Mouse (Mus musculus): ENCODE data around the gene Nat8f1. TPM values are rescaled to one million over a fixed set of nuclear protein-coding genes. Genes with fewer than 3 reads are reported as not detected.
"Not testable (repeated sequence)": the region's sequence is repeated elsewhere in the genome, so short reads cannot be mapped to it uniquely, and the experiment has no call there.

The Nat8f1 gene
- total RNA-seq (2021), result 10 to 100 TPM; 39.2 to 43.6 TPM
- polyA plus RNA-seq (2012; rRNA removed), result 43.5 and 85.2 TPM in 2 replicates
- long read RNA-seq, transcript Nat8f1-201 (2 exons, 1,021 nt), result major isoform, 19 of 34 reads
- long read RNA-seq, partial matches to known transcripts, result 0 of 34 reads
- long read RNA-seq, other reads (novel, unspliced or antisense), result 14 of 34 reads

DNA sequence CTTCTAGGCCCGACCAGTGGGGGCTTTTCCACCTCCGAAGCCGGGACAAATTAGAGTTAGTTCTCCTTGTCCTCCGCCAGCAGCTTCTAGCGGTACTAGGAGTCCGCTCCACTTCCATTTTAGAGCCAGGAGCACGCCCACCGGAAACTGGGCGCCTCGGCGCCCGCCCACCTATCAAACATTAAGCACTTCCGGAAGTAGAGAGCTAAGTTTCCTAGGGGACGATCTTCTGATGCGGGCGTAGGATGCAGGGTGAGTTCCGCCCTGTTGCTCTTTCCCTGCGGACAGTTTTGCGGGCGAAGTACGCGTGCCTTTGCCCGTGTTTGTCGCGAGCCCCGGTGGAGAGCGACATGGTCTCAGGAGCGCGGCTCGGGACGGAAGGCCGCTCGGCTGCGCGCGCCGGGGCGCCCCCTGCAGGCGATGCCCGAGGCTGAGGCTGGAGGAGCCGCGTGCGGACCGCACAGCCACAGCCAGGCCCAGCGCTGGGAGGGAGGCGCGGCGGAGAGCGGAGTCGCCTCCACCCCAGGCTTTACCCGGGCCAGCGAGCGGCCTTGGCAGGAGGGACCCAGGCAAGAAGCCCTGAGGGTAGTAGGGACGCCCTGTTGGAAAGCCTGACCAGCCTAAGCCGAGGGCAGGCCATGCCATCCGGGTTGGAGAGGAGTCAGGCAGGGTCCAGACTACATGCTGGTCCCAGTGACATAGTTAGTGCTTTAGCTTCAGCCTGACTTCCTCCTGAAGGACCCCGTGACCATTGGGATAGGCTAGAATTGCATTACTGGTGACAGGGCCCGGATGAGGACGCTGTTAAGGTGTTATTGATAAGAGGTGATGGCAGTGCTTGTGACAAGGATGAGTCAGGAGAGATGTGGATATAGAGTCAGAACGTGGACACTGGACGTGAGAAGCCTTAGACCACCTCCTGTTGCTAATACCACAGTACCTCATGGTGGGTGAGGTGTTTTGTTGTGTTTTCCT lies at the start of gene Nat8f1:
Gene Nat8f1, minus strand, starts transcription at position 149 of the 975 bp plus-strand sequence.
- DNase-seq, result peak; percentile 94

DNA sequence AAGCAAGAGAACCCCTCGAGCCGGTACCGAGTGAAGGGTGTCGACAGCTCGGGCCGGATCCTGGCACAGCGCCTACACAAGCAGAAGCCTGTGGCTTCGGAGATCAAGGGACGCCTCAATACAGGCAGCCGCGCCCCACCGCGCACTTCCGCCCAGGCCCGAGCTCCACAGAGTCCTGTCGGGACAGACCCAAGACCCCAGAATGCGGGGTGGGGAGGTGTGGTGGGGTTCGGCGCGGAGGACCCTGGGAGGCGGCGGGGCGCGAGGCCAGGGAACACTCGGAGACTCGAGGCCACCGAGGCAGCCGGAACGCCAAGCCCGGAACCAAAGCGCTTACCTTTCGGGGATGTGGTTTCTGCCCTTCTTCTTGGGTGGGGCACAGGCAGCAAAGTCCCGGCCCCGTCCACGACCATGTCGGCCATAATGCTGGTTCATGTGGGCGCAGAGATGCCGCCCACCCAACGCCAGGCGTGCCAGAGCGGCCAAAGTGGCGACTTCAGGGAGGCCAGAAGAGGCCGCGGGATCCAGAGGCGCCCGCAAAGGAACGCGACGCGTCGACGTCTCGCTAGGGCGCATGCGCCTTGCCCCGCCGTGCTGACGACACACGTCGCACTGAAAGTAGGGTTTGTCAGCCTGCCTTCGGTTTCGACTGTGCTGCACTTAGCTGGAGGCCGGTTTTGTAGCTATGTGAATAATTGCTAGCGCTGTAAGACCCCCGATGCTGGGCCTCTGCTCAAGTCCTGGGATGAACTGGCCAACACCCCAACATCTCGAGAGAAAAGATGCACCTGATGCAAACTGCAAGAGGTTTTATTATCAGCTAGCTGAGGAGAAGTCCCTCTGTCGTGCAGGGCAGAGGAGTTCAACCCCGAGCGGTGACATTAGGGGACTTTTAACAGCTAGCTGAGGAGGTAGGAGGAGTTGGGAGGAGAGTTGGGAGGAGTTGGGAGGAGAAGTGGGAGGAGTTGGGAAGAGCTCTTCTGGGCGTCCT lies 45.9 kb upstream of the Nat8f1 start, which contains the start of gene Dusp11:
Gene Dusp11, minus strand, starts transcription at position 567 of the 991 bp plus-strand sequence.
- peak; percentile 95 for DNase-seq

DNA sequence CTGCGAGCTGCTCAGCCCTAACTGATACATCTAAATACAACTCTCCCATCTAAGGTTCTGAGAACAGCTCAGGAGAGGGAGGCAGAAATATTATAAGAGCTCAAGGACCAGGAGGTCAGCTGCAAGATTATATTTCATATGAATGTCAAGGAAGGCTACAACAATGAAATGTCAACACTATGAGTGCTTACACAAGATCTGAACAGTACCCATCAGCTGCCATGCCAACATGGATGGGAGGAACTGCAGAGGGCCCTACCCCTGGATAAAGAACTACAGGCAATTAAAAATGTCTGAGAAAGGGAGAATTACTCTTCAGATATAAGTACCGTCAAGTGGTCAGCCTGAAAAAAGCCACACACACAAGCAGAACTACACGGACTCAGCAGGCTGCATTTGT lies 42.1 kb upstream of the Nat8f1 start:
- peak; percentile 27 for DNase-seq

DNA sequence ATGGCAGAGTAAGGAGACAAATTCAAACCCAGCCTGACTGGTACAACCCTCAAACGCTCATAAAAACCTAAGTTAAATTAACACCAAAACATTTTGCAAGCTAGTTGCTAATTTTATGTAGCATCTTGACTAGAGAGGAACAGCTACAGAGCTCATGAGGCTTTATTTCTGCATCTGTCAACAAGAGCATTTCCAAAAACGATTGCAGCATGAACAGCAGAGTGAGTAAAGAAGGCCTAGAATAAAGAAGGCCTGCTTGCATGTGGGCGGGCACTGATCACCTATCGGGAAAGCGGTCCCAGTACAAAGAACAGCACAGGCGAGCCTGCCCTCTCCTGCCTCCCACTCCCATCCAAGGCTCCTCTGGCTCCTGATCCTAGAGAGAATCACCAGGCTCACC lies 33.1 kb upstream of the Nat8f1 start:
- DNase-seq, result no peak

DNA sequence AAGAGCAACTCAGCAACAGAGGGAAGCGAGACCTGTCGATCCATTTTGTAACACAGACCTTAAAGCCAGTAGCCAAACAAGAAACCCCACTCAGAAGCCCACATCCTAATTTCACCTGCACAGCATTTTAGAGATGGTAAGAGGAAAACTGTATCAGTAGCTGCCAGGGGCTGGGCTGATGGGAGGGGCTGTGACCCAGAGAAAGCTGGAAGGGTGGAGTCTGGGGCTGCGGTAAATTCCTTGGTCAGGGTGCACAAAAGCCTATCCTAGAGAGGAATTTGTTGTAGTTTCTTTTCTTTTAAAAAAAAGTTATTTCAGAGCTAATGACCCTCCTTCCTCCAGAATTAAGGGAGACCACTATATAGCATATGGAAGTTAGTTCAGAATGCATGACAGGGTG lies 27.0 kb upstream of the Nat8f1 start:
- no peak for DNase-seq

DNA sequence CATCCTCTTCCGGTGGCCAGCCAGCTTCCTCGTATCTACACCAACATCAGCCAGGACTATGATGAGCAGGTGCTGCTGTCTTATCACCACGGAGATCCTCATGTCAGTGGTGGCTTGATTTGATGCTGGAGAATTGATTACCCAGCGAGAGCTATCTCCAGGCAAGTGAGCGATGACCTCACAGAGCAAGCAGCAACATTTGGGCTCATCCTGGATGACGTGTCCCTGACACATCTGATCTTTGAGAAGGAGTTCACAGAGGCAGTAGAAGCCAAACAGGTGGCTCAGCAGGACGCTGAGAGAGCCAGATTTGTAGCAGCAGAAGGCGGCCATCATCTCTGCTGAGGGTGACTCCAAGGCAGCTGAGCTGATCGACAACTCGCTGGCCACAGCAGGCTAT lies 23.2 kb upstream of the Nat8f1 start:
- DNase-seq, result no peak

DNA sequence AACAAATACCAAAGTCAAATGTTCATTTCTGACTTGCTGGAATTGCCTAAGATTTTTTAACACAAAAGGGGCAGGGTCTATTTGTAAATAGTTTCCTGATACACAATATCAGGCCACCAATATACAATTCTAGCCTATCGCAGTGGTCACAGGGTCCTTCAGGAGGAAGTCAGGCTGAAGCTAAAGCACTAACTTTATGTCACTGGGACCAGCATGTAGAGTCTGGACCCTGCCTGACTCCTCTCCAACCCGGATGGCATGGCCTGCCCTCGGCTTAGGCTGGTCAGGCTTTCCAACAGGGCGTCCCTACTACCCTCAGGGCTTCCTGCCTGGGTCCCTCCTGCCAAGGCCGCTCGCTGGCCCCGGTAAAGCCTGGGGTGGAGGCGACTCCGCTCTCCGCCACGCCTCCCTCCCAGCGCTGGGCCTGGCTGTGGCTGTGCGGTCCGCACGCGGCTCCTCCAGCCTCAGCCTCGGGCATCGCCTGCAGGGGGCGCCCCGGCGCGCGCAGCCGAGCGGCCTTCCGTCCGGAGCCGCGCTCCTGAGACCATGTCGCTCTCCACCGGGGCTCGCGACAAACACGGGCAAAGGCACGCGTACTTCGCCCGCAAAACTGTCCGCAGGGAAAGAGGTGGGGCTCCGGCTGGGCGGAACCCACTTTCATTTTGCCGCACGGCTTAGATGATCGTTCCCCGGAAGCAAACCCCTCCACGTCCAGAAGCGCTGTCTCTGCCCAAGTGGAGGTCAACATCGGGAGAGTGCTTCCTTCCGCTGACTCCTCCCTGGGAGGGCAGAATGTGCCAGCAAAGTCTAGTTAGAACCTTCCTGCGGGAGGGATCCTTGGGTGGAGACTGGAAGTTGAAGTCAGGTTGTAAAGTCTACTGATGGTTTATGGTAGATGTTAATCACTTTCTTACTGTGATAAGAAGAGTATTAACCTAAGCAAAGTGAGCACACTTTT lies 21.3 kb upstream of the Nat8f1 start:
- peak; percentile 95 for DNase-seq

DNA sequence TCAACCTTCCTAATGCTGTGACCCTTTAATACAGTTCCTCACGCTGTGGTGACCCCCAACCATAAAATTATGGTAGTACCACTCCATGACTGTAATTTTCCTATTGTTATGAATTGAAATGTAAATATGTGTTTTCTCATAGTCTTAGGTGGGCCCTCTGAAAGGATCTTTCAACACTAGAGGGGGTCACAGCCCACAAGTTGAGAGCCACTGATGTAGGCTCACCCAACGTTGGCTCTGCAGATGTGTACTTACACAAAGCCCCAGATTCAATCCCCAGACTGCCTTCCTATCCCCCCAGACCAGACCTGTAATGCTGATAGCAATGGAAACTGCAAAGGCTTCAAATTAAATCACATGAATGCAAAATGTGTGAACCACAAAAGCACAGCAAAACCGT lies 20.2 kb upstream of the Nat8f1 start:
- DNase-seq, result no peak

DNA sequence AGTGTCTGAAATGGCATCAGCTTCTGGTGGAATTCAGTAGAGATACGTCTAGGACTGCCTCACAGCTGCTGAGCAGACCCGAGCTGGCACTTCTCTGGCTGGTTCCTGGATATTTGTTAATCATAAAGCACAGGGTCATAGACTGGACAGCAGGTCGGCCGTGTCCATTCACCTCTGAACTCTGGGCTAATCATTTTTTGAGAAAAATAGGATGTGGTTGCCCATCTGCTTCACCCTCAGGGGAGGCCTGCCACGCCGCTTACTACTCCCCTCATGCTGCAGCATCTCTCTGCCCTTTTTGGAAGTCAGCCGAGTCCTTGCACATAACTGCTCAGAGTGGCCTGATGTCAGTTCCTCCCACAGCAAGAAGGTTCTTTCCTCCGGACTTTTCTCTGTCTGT lies 18.6 kb upstream of the Nat8f1 start:
- DNase-seq, result no peak

DNA sequence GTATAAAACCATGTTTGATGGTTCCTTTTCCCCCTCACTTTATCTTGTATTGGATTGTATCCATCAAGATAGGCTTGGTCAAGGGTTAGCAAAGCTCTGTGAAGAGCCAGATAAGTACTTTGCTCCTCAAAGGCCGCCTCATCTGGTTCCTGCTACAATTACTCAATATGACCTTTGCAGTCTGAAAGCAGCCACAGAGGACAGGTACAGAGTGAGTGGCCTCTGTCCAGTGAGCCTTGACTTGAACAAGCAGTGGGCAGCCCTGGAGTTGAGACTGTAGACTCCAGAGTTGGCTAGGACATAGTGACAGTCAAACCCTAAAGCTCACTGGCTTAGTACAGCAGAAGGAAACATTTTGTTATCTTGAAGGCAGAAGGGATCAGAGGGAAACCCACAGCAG lies 13.8 kb upstream of the Nat8f1 start:
- DNase-seq, result no peak

DNA sequence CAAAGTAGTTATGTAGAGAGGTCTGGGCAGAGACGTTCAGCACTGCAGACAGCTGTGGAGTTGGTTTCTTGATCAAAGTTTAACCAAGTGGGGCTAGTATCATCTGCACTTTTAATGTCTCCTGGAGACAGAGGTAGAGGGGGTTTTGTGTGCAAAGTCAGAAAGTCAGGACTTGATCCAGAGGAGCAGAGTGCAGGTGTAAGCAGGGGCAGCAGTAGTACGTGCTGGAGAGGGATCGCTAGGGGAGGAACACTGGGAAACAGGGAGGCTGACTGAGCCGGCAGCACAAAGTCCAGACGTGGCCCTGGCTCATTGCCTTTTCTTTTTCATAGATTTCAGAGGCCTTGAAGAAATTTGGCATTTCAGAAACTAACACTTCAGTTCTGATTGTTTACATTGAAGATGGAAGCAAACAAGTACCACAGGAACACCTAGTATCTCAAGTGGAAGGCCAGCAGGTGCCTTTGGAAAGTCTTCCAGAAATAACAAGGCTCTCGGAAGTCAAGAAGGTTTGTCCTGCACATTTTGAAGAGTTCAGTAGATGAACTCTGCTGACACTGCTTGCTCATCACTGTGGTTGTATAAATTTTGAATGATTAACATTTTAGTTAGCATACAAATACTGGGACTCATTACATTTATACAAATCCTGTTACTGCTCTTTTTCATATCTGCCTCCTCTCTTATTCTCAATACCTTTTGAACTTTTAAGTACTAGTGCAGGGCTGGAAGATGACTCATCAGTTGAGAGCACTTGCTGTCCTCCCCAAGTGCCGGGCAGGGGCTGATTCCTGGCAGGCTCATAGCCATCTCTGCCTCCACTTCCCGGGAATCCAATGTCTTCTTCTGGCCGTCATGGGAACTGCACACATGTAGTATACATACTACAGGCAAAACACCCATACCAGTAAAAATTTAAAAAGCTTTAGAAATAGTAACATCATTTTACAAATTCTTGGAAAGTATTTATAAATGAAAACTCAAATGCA lies 12.3 kb upstream of the Nat8f1 start:
- DNase-seq, result no peak

DNA sequence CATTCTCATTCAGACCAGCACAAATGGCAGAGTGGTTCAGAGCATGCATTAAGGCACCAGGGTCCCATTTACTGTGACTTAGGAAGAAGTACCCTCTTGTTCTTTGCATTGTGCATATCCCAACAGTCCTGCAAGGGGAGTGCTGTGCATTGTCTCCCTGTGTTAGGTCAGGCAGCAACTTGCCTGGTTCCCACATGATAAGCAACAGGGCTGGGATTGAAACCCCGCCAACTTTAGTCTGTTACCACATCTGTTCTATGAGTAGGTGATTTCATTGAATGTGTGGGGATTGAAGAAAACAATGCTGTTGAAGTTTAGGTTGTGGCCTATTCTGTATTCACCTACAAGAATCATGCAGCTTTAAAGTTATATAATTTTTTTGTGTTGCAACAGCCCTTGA lies 11.2 kb upstream of the Nat8f1 start:
- peak; percentile 45 for DNase-seq

DNA sequence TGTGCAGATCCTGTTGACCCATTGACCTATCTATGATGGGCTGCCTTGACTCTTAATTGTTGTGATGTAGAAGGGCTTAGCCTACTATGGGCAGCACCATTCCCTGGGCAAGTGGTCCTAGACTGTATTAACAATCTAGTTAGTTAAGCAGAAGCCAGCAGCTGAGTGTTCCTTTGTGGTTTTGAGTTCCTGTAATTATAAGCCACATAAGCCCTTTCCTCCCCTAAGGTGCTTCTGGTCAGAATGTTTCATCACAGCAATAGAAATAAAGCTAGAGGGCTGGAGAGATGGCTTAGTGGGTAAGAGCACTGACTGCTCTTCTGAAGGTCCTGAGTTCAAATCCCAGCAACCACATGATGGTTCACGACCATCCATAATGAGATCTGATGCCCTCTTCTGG lies 8.2 kb upstream of the Nat8f1 start:
- no peak for DNase-seq

DNA sequence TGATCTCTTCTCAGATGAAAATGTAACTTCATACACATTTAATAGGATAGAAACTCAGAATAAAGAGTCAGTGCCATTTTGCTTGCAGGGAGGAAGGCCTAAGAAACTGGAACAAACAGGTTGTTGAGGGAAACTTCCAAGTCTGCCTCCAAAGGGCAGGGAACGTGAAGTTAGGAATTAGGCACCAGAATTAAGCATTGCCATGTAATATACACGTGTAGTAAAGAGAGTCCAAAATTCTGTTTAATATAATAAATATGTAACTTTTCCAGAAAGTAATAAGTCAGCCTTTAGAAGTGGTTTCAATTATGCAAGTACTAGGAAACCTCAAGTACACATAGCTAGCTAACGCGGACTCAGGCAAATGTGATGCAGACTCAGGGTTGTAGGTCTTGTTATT lies 3.9 kb upstream of the Nat8f1 start:
- no peak for DNase-seq

DNA sequence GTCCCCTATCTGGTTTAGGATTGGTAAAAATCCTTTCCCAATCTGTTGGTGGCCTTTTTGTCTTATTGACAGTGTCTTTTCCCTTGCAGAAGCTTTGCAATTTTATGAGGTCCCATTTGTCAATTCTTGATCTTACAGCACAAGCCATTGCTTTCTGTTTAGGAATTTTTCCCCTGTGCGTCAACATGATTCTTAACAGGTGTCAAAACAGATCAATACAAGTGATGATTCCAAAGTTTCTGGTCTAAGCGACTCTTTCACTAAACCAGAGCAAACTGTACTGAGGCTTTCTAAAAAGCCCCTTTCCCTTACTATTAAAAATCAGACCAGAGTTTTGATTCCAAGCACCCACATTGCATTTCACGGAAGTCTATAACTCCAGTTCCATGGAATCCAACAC lies 2.9 kb upstream of the Nat8f1 start:
- DNase-seq, result not testable (repeated sequence)

DNA sequence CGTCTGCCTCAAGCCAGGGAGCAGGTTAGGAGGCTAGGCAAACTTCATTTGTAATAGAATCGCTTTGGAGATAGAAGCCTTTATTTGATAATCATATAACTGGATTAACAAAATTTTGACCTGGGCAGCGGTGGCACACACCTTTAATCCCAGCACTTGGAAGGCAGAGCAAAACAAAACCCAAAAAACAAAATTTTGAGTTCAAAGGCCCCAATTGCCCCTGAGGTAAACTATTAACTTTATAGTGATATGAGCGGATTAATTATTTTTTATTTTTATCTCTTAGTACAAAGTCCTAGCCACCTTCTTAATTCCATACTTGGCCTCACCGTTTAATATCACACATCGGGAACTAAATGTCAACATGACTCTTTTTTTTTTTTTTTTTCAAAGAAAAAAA lies 1.1 kb upstream of the Nat8f1 start:
- DNase-seq, result no peak

DNA sequence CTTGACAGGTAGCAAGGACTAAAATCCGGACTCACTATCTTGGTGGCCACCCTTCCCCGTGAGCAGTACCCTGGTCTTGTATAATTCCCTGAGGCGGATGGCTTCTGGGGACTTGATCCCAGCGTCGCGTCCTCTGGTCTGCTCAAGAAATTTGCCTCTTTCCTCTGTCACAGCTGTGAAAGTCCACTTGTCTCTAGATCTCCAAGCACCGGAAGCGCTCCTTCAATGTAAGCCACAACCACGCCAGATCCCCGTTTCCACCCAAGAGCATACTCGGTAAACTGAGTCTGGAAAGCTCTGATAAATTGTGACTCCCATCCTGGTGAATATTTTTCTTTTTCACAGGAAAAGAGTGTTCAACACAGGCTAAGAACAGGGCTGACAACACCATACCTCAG lies 347 bp downstream of the Nat8f1 start:
- DNase-seq, result no peak

DNA sequence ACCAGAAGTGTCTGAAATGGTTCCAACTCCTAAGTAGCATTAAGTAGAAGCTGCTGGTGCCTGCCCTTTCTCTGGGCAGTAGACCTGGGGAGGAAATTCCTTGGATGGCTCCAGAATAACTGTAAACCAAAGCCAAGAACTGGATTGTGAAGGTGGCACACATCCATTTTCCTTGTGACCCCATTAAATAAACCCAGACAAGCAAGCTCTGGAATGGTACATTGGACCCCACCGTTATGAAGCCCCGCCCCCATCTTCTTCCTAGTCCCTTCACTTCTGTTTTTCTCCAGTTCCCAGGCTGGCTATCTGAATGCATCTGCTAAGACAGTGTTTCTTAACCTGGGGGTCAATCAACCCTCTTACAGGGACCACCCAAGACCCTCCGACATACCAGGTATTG lies 3.9 kb downstream of the Nat8f1 start, which contains the start of gene Tprkb:
Gene Tprkb, plus strand, starts transcription at position 279 of the 400 bp plus-strand sequence.
- DNase-seq, result no peak

DNA sequence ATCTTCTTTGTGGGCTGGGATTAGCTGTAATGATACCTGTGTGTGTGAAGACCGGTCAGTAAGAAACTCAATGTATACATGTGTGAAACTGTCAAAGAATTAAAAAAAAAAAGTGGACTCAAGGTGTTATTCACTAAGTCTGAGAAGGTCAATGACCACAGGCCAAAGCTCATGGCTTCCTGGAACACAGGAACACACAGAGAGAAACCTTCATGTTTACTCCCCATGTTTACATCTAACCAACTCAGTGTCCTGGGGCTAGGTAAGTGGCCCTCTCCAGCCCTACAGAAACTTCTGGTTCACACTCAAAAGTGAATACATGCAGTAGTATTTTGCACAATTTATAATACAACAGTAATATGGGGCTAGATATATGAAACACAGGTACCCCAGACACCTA lies 5.8 kb downstream of the Nat8f1 start:
- no peak for DNase-seq

DNA sequence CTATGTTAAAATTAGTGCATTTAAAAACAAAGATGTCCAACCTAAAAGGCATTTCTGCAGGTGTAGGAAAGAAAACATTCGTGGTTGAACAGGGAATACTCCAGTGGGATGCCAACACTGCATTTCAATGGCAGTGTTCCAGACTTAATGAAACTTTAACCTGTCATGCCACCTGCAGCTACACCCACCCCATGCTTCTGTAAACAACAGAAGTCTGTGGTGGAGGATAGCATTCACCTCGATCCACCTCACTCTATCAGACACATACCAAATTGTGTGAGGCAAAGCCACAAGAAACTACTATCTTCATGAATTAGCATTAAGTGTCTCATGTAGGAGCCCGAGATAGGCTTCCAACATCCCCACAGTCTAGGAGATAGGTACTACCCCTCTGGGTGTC lies 7.1 kb downstream of the Nat8f1 start:
- no peak for DNase-seq
